Mouse (Mus musculus): Measurements from ENCODE around the gene Camk1d. TPM values are rescaled to one million over a fixed set of nuclear protein-coding genes. Genes with fewer than 3 reads are reported as not detected.

Camk1d gene
- total and polyA plus RNA-seq, 3 experiments: 4.6 to 12.4 (median 4.8) TPM

DNA sequence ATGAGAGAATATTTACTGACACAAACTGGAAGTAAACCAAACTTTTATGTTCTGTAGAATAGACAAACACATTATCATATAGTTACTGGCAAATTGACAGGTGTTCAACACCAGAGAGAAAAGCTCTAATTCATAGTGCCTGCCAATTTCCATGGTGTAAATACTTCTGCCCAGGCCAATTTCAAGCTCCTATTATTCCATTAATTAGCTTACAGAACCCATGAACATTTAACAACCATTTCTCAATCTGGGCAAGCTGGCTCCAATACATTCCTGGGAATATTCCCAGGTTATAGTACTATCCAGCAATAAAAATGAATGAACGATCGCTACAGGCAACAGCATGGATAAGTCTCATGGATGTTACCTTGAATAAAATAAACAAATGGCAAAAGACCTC is 452.0 kb downstream of the Camk1d start:
- dilution Hi-C loops (cut with MboI; ENCODE audit: extremely low pct_ligation_motif_present, extremely low pct_unique_long_range_greater_than_20kb, low sequenced_read_pairs) (no loop called here), in situ Hi-C loops (cut with MboI; ENCODE audit: low pct_ligation_motif_present, low pct_unique_long_range_greater_than_20kb, low sequenced_read_pairs) (no loop called here)
- Histone ChIP-seq H3K9me3 (replicated peaks; ENCODE audit: low read length) (no peaks in the 10 kb centered on the region), H3K4me1 (ENCODE audit: control insufficient read depth in 1 of 2, insufficient read depth in 2 of 2) (peaks cover 0 to 4% of the 10 kb centered on the region in 2 experiments; a peak in 1 of 4 replicates), H3K9ac (ENCODE audit: insufficient read depth, low read depth) (no peak overlapping the region), H3K27me3 (replicated peaks) (no peaks in the 10 kb centered on the region), H3K79me2 (replicated peaks; ENCODE audit: control insufficient read depth, extremely low read depth, insufficient read depth, poor library complexity, severe bottlenecking) (no peaks in the 10 kb centered on the region), H3K4me3 (replicated peaks in 1 of 3; ENCODE audit: low read depth in 2 of 3, low read length in 2 of 3, poor library complexity in 1 of 3) (no peak overlapping the region), H3K4me2 (ENCODE audit: insufficient read depth, low read depth, poor library complexity, severe bottlenecking) (no peak overlapping the region), H3K27ac (ENCODE audit: insufficient read depth, low read depth) (no peak overlapping the region), H3K36me3 (replicated peaks in 1 of 2; ENCODE audit: control insufficient read depth in 1 of 2, insufficient read depth in 1 of 2, low read length in 1 of 2) (no peaks in the 10 kb centered on the region)
- TF ChIP-seq ZKSCAN1 (IDR thresholded peaks at IDR 0.05; ENCODE audit: borderline replicate concordance, low read depth, low read length) (no peak), USF2 (conservative IDR thresholded peaks at IDR 0.05; ENCODE audit: low read depth, low read length) (no peak), ETS1 (conservative IDR thresholded peaks at IDR 0.05; ENCODE audit: low read depth, low read length) (no peak), UBTF (IDR thresholded peaks at IDR 0.05; ENCODE audit: low read depth, low read length) (no peak), POLR2A (IDR thresholded peaks at IDR 0.05; ENCODE audit: low read depth, low read length) (no peak), JUN (IDR thresholded peaks at IDR 0.05; ENCODE audit: insufficient read depth, low read depth, low read length) (no peak), NRF1 (IDR thresholded peaks at IDR 0.05; ENCODE audit: low read depth, low read length) (no peak), CHD1 (IDR thresholded peaks at IDR 0.05; ENCODE audit: low read depth, low read length) (no peak), CHD2 (IDR thresholded peaks at IDR 0.05; ENCODE audit: low read length) (no peak), KAT2A (IDR thresholded peaks at IDR 0.05; ENCODE audit: insufficient replicate concordance, low read length) (no peak), MEF2A (IDR thresholded peaks at IDR 0.05; ENCODE audit: borderline replicate concordance, low read depth, low read length) (no peak), CTCF (conservative IDR thresholded peaks at IDR 0.05 in 1 of 2, IDR thresholded peaks at IDR 0.05 in 1 of 2; ENCODE audit: low read depth in 2 of 2, low read length in 2 of 2) (no peak), ZNF384 (IDR thresholded peaks at IDR 0.05; ENCODE audit: low read depth, low read length) (no peak)
- DNase-seq (ENCODE audit: extremely low read depth): no peak

- dilution Hi-C loops (cut with MboI; ENCODE audit: extremely low pct_ligation_motif_present, extremely low pct_unique_long_range_greater_than_20kb, low sequenced_read_pairs) (no loop called here), in situ Hi-C loops (cut with MboI; ENCODE audit: low pct_ligation_motif_present, low pct_unique_long_range_greater_than_20kb, low sequenced_read_pairs) (no loop called here)
- Histone ChIP-seq H3K4me3 (replicated peaks in 1 of 3; ENCODE audit: low read depth in 2 of 3, low read length in 2 of 3, poor library complexity in 1 of 3) (no peak overlapping the region), H3K9me3 (replicated peaks; ENCODE audit: low read length) (no peaks in the 10 kb centered on the region), H3K4me1 (ENCODE audit: control insufficient read depth in 1 of 2, insufficient read depth in 2 of 2) (peaks cover 0 to 4% of the 10 kb centered on the region in 2 experiments; a peak in 1 of 4 replicates), H3K36me3 (replicated peaks in 1 of 2; ENCODE audit: control insufficient read depth in 1 of 2, insufficient read depth in 1 of 2, low read length in 1 of 2) (no peaks in the 10 kb centered on the region), H3K4me2 (ENCODE audit: insufficient read depth, low read depth, poor library complexity, severe bottlenecking) (no peak overlapping the region), H3K27me3 (replicated peaks) (no peaks in the 10 kb centered on the region), H3K27ac (ENCODE audit: insufficient read depth, low read depth) (no peak overlapping the region), H3K9ac (ENCODE audit: insufficient read depth, low read depth) (no peak overlapping the region), H3K79me2 (replicated peaks; ENCODE audit: control insufficient read depth, extremely low read depth, insufficient read depth, poor library complexity, severe bottlenecking) (no peaks in the 10 kb centered on the region)
- DNase-seq (ENCODE audit: extremely low read depth): no peak
- TF ChIP-seq POLR2AphosphoS2 (IDR thresholded peaks at IDR 0.05; ENCODE audit: low read depth, low read length) (no peak), SIN3A (IDR thresholded peaks at IDR 0.05; ENCODE audit: low read length) (no peak), RCOR1 (conservative IDR thresholded peaks at IDR 0.05; ENCODE audit: low read depth, low read length) (no peak), ZC3H11A (IDR thresholded peaks at IDR 0.05; ENCODE audit: low read depth, low read length) (no peak), ZMIZ1 (IDR thresholded peaks at IDR 0.05; ENCODE audit: low read depth, low read length) (no peak), HCFC1 (IDR thresholded peaks at IDR 0.05; ENCODE audit: low read depth, low read length) (no peak), MYC (IDR thresholded peaks at IDR 0.05; ENCODE audit: low read depth, low read length) (no peak), TCF12 (IDR thresholded peaks at IDR 0.05; ENCODE audit: low read depth, low read length) (no peak), ZKSCAN1 (IDR thresholded peaks at IDR 0.05; ENCODE audit: borderline replicate concordance, low read depth, low read length) (no peak), ELF1 (IDR thresholded peaks at IDR 0.05; ENCODE audit: low read depth, low read length) (no peak)
Observed at GRCm38 (mm10) chr2:5258250-5258649, 456.1 kb downstream of the Camk1d start.
